Mouse (Mus musculus): ENCODE measurements around the gene Fgfr2. TPM values are rescaled to one million over a fixed set of nuclear protein-coding genes. Genes with fewer than 3 reads are reported as not detected.

Gene Fgfr2
- polyA plus RNA-seq, 1 experiment from 2014 or later = not detected

- no peak overlapping the region for H3K27ac ChIP-seq
- H3K36me3 ChIP-seq (ENCODE audit: inconsistent target) = peaks cover 15% of the 10 kb centered on the region
- H3K4me3 ChIP-seq (ENCODE audit: inconsistent target) = no peak overlapping the region
- WGBS (ENCODE audit: missing documents) = 0% methylated on average over 3 of the region's 3 CpGs
- H3K79me2 ChIP-seq (ENCODE audit: inconsistent target) = peaks cover 73% of the 10 kb centered on the region
Measured at GRCm38 (mm10) chr7:133003421-133003820, 119.7 kb downstream of the Fgfr2 start.

GRCm38 (mm10) chr7:133002271-133002670 is 120.9 kb downstream of the Fgfr2 start:
- H3K36me3 ChIP-seq (ENCODE audit: inconsistent target) = peaks cover 27% of the 10 kb centered on the region
- WGBS (ENCODE audit: missing documents) = 96% methylated on average over 6 of the region's 6 CpGs
- H3K79me2 ChIP-seq (ENCODE audit: inconsistent target) = peaks cover 61% of the 10 kb centered on the region
- H3K4me3 ChIP-seq (ENCODE audit: inconsistent target) = no peak overlapping the region
- no peak overlapping the region for H3K27ac ChIP-seq

GRCm38 (mm10) chr7:133001388-133001787 is 121.8 kb downstream of the Fgfr2 start:
- H3K27ac ChIP-seq = no peak overlapping the region
- peaks cover 52% of the 10 kb centered on the region; the same call in 1 of the 2 replicates for H3K79me2 ChIP-seq (ENCODE audit: inconsistent target)
- peaks cover 36% of the 10 kb centered on the region for H3K36me3 ChIP-seq (ENCODE audit: inconsistent target)
- 97% methylated on average over 3 of the region's 3 CpGs for WGBS (ENCODE audit: missing documents)
- no peak overlapping the region for H3K4me3 ChIP-seq (ENCODE audit: inconsistent target)

GRCm38 (mm10) chr7:132999061-132999460 is 124.1 kb downstream of the Fgfr2 start:
- H3K27ac ChIP-seq = no peak overlapping the region
- H3K4me3 ChIP-seq (ENCODE audit: inconsistent target) = no peak overlapping the region
- WGBS (ENCODE audit: missing documents) = 98% methylated on average over 11 of the region's 11 CpGs
- H3K36me3 ChIP-seq (ENCODE audit: inconsistent target) = peaks cover 59% of the 10 kb centered on the region
- H3K79me2 ChIP-seq (ENCODE audit: inconsistent target) = peaks cover 30% of the 10 kb centered on the region; the same call in 1 of the 2 replicates

GRCm38 (mm10) chr7:132998639-132999038 is 124.5 kb downstream of the Fgfr2 start:
- no peak overlapping the region for H3K4me3 ChIP-seq (ENCODE audit: inconsistent target)
- peaks cover 30% of the 10 kb centered on the region; the same call in 1 of the 2 replicates for H3K79me2 ChIP-seq (ENCODE audit: inconsistent target)
- 97% methylated on average over 12 of the region's 12 CpGs for WGBS (ENCODE audit: missing documents)
- H3K27ac ChIP-seq = no peak overlapping the region
- H3K36me3 ChIP-seq (ENCODE audit: inconsistent target) = peaks cover 62% of the 10 kb centered on the region

- H3K4me3 ChIP-seq (ENCODE audit: inconsistent target) = no peak overlapping the region
- H3K79me2 ChIP-seq (ENCODE audit: inconsistent target) = peaks cover 9% of the 10 kb centered on the region; the same call in 1 of the 2 replicates
- peaks cover 73% of the 10 kb centered on the region for H3K36me3 ChIP-seq (ENCODE audit: inconsistent target)
- 95% methylated on average over 5 of the region's 5 CpGs for WGBS (ENCODE audit: missing documents)
- no peak overlapping the region for H3K27ac ChIP-seq
Measured at GRCm38 (mm10) chr7:132996391-132996790, 126.8 kb downstream of the Fgfr2 start.

- peaks cover 87% of the 10 kb centered on the region for H3K36me3 ChIP-seq (ENCODE audit: inconsistent target)
- WGBS (ENCODE audit: missing documents) = 96% methylated on average over 6 of the region's 6 CpGs
- H3K4me3 ChIP-seq (ENCODE audit: inconsistent target) = no peak overlapping the region
- no peaks in the 10 kb centered on the region for H3K79me2 ChIP-seq (ENCODE audit: inconsistent target)
- H3K27ac ChIP-seq = no peak overlapping the region
Measured at GRCm38 (mm10) chr7:132994628-132995191, 128.4 kb downstream of the Fgfr2 start.

- Histone ChIP-seq H3K4me3 (ENCODE audit: inconsistent target) (no peak overlapping the region), H3K79me2 (ENCODE audit: inconsistent target) (no peaks in the 10 kb centered on the region), H3K36me3 (ENCODE audit: inconsistent target) (peaks cover 87% of the 10 kb centered on the region), H3K27ac (no peak overlapping the region)
- 95% methylated on average over 8 of the region's 8 CpGs for WGBS (ENCODE audit: missing documents)
Measured at GRCm38 (mm10) chr7:132994120-132994519, 129.0 kb downstream of the Fgfr2 start.

- no peak overlapping the region for H3K4me3 ChIP-seq (ENCODE audit: inconsistent target)
- WGBS (ENCODE audit: missing documents) = 95% methylated on average over 9 of the region's 9 CpGs
- no peaks in the 10 kb centered on the region for H3K79me2 ChIP-seq (ENCODE audit: inconsistent target)
- peaks cover 87% of the 10 kb centered on the region for H3K36me3 ChIP-seq (ENCODE audit: inconsistent target)
- no peak overlapping the region for H3K27ac ChIP-seq
Measured at GRCm38 (mm10) chr7:132992967-132993615, 130.1 kb downstream of the Fgfr2 start.

GRCm38 (mm10) chr7:132991240-132991900 is 131.8 kb downstream of the Fgfr2 start:
- 93% methylated on average over 14 of the region's 14 CpGs for WGBS (ENCODE audit: missing documents)
- H3K4me3 ChIP-seq (ENCODE audit: inconsistent target) = no peak overlapping the region
- H3K79me2 ChIP-seq (ENCODE audit: inconsistent target) = no peaks in the 10 kb centered on the region
- H3K27ac ChIP-seq = no peak overlapping the region
- peaks cover 79% of the 10 kb centered on the region for H3K36me3 ChIP-seq (ENCODE audit: inconsistent target)

- 94% methylated on average over 5 of the region's 5 CpGs for WGBS (ENCODE audit: missing documents)
- Histone ChIP-seq H3K79me2 (ENCODE audit: inconsistent target) (no peaks in the 10 kb centered on the region), H3K4me3 (ENCODE audit: inconsistent target) (no peak overlapping the region), H3K36me3 (ENCODE audit: inconsistent target) (peaks cover 76% of the 10 kb centered on the region), H3K27ac (no peak overlapping the region)
Measured at GRCm38 (mm10) chr7:132989839-132990238, 133.3 kb downstream of the Fgfr2 start.

- 77% methylated on average over 3 of the region's 3 CpGs for WGBS (ENCODE audit: missing documents)
- peaks cover 22% of the 10 kb centered on the region for H3K36me3 ChIP-seq (ENCODE audit: inconsistent target)
Measured at GRCm38 (mm10) chr7:132982639-132983038, 140.5 kb downstream of the Fgfr2 start.

GRCm38 (mm10) chr7:132977981-132978380 is 145.2 kb downstream of the Fgfr2 start:
- H3K27ac ChIP-seq = no peak overlapping the region
- no peak overlapping the region for H3K4me3 ChIP-seq (ENCODE audit: inconsistent target)
- H3K36me3 ChIP-seq (ENCODE audit: inconsistent target) = peaks cover 20% of the 10 kb centered on the region
- no peaks in the 10 kb centered on the region for H3K79me2 ChIP-seq (ENCODE audit: inconsistent target)
- 85% methylated on average over 2 of the region's 2 CpGs for WGBS (ENCODE audit: missing documents)

More at GRCm38 (mm10) chr7:132982639-132983038, 140.5 kb downstream of the Fgfr2 start:
- H3K27ac ChIP-seq = 0 out of 2 replicates have a peak overlapping the region, but pooled peaks have one; percentile 4
- no peak overlapping the region for H3K4me3 ChIP-seq (ENCODE audit: inconsistent target)
- no peaks in the 10 kb centered on the region for H3K79me2 ChIP-seq (ENCODE audit: inconsistent target)

- Histone ChIP-seq H3K36me3 (ENCODE audit: inconsistent target) (peaks cover 23% of the 10 kb centered on the region), H3K79me2 (ENCODE audit: inconsistent target) (no peaks in the 10 kb centered on the region), H3K4me3 (ENCODE audit: inconsistent target) (no peak overlapping the region), H3K27ac (no peak overlapping the region)
- whole genome bisulfite sequencing (ENCODE audit: missing documents) = 100% methylated on average over 2 of the region's 2 CpGs
Measured at GRCm38 (mm10) chr7:132976079-132976478, 147.1 kb downstream of the Fgfr2 start.

- Histone ChIP-seq H3K4me3 (ENCODE audit: inconsistent target) (no peak overlapping the region), H3K36me3 (ENCODE audit: inconsistent target) (peaks cover 25% of the 10 kb centered on the region), H3K79me2 (ENCODE audit: inconsistent target) (no peaks in the 10 kb centered on the region), H3K27ac (no peak overlapping the region)
- 94% methylated on average over 2 of the region's 2 CpGs for WGBS (ENCODE audit: missing documents)
Measured at GRCm38 (mm10) chr7:132972079-132972478, 151.1 kb downstream of the Fgfr2 start.

Measured in macrophage (primary cell).